Mouse (Mus musculus) myocyte (in vitro differentiated cells): ENCODE results near the gene Gtpbp8. TPM values are rescaled to one million over a fixed set of nuclear protein-coding genes. Genes with fewer than 3 reads are reported as not detected.
A peak's percentile ranks its signal among the peaks of the same experiment; 100 is the strongest.

ENCODE experiments used
- H3K27me3 ChIP-seq: one replicate; pipeline ENCODE4 v1.6.1; 2011; ENCODE audit not compliant: control insufficient read depth, insufficient read depth, insufficient read length
- H3K36me3 ChIP-seq: one replicate; pipeline ENCODE4 v1.6.1; 2011; ENCODE audit not compliant: control insufficient read depth, insufficient read depth
- H3K4me2 ChIP-seq: one replicate; pipeline ENCODE4 v1.6.1; 2011; ENCODE audit warnings: low read depth, control low read depth
- H3K4me3 ChIP-seq: one replicate; pipeline ENCODE4 v1.5.1; 2011; ENCODE audit warnings: mild to moderate bottlenecking, control low read depth, moderate library complexity
- H3K79me2 ChIP-seq: one replicate; pipeline ENCODE4 v1.6.1; 2011; ENCODE audit not compliant: control insufficient read depth, insufficient read depth
- H3ac ChIP-seq: one replicate; pipeline ENCODE4 v1.6.1; 2011; ENCODE audit not compliant: control insufficient read depth, insufficient read length
- CEBPB ChIP-seq: IDR thresholded peaks from 2 replicates; pipeline ENCODE4 v1.6.1; 2011; ENCODE audit warnings: mild to moderate bottlenecking, moderate library complexity; ENCODE audit not compliant: poor library complexity, insufficient read depth, severe bottlenecking
- E2F4 ChIP-seq: IDR thresholded peaks from one replicate; pipeline ENCODE4 v1.6.1; 2011; ENCODE audit warnings: mild to moderate bottlenecking, control low read depth, moderate library complexity; ENCODE audit not compliant: insufficient read depth
- MAX ChIP-seq: IDR thresholded peaks from one replicate; pipeline ENCODE4 v1.6.1; 2011; ENCODE audit warnings: low read depth, mild to moderate bottlenecking, control low read depth
- MYOD1 ChIP-seq, 3 experiments: IDR thresholded peaks; one replicate each; pipeline ENCODE4 v1.6.1; 2011; ENCODE audit warnings: control low read depth in 2 of 3, low read depth in 2 of 3, mild to moderate bottlenecking in 2 of 3, moderate library complexity in 1 of 3; ENCODE audit not compliant: insufficient read length in 2 of 3, control insufficient read depth in 1 of 3
- MYOG ChIP-seq, 3 experiments: IDR thresholded peaks; one replicate each; pipeline ENCODE4 v1.6.1; 2011; ENCODE audit warnings: control low read depth in 2 of 3, low read depth in 2 of 3, mild to moderate bottlenecking in 2 of 3; ENCODE audit not compliant: insufficient read length in 2 of 3, control insufficient read depth in 1 of 3, insufficient read depth in 1 of 3
- POLR2A ChIP-seq: IDR thresholded peaks from one replicate; pipeline ENCODE4 v1.6.1; 2011; ENCODE audit warnings: low read depth, mild to moderate bottlenecking, control low read depth, moderate library complexity; ENCODE audit not compliant: insufficient read length
- POLR2AphosphoS2 ChIP-seq: IDR thresholded peaks from one replicate; pipeline ENCODE4 v1.6.1; 2011; ENCODE audit warnings: low read depth, control low read depth; ENCODE audit not compliant: insufficient read length
- REST ChIP-seq: IDR thresholded peaks from one replicate; pipeline ENCODE4 v1.6.1; 2011; ENCODE audit warnings: mild to moderate bottlenecking, control low read depth, moderate library complexity; ENCODE audit not compliant: insufficient read depth, insufficient read length
- SRF ChIP-seq: IDR thresholded peaks from one replicate; pipeline ENCODE4 v1.6.1; 2011; ENCODE audit warnings: low read depth; ENCODE audit not compliant: control insufficient read depth, insufficient read length
- TCF12 ChIP-seq: IDR thresholded peaks from one replicate; pipeline ENCODE4 v1.6.1; 2011; ENCODE audit warnings: mild to moderate bottlenecking, control low read depth; ENCODE audit not compliant: poor library complexity, insufficient read depth, severe bottlenecking
- TCF3 ChIP-seq: IDR thresholded peaks from one replicate; pipeline ENCODE4 v1.6.1; 2011; ENCODE audit warnings: low read depth, control low read depth; ENCODE audit not compliant: insufficient read length
- USF1 ChIP-seq: IDR thresholded peaks from one replicate; pipeline ENCODE4 v1.6.1; 2011; ENCODE audit warnings: low read depth, mild to moderate bottlenecking, control low read depth, moderate library complexity
- polyA plus RNA-seq: library from polyadenylated mRNA; unstranded; fragments of >200 nt; fragmentation: generic; extraction: Trizol; gene quantifications from one replicate; pipeline ENCODE4 v1.2.1, GENCODE M21; 2012; ENCODE audit warnings: missing spikeins

The Gtpbp8 gene
- polyA plus RNA-seq, 1 experiment: 8.2 TPM

- Histone ChIP-seq H3ac (no peak overlapping the region), H3K4me3 (no peak overlapping the region), H3K79me2 (peaks cover 3% of the 10 kb centered on the region), H3K36me3 (peaks cover 80% of the 10 kb centered on the region), H3K4me2 (no peak overlapping the region), H3K27me3 (no peaks in the 10 kb centered on the region)
- TF ChIP-seq POLR2AphosphoS2 (no peak), SRF (no peak), REST (no peak), MYOD1 (IDR thresholded peaks at IDR 0.05; ENCODE audit: control insufficient read depth in 1 of 3, insufficient read length in 2 of 3, low read depth in 2 of 3) (no peak), TCF3 (no peak), CEBPB (no peak), E2F4 (no peak), MAX (no peak), MYOG (IDR thresholded peaks at IDR 0.05; ENCODE audit: control insufficient read depth in 1 of 3, insufficient read depth in 1 of 3, insufficient read length in 2 of 3, low read depth in 2 of 3) (no peak), POLR2A (no peak), TCF12 (no peak), USF1 (no peak)
These were observed 12.1 kb downstream of the Gtpbp8 start for GRCm38 (mm10) chr16:44734059-44734458.

GRCm38 (mm10) chr16:44727525-44727924, 18.6 kb downstream of the Gtpbp8 start:
- Histone ChIP-seq H3ac (no peak overlapping the region), H3K27me3 (no peaks in the 10 kb centered on the region), H3K36me3 (peaks cover 32% of the 10 kb centered on the region), H3K79me2 (peaks cover 57% of the 10 kb centered on the region), H3K4me2 (no peak overlapping the region), H3K4me3 (no peak overlapping the region)
- TF ChIP-seq SRF (no peak), MYOD1 (IDR thresholded peaks at IDR 0.05; ENCODE audit: control insufficient read depth in 1 of 3, insufficient read length in 2 of 3, low read depth in 2 of 3) (no peak), POLR2A (no peak), USF1 (no peak), TCF12 (no peak), MYOG (IDR thresholded peaks at IDR 0.05; ENCODE audit: control insufficient read depth in 1 of 3, insufficient read depth in 1 of 3, insufficient read length in 2 of 3, low read depth in 2 of 3) (no peak), TCF3 (no peak), POLR2AphosphoS2 (no peak), REST (no peak), MAX (no peak), E2F4 (no peak)

GRCm38 (mm10) chr16:44725286-44726223, 20.6 kb downstream of the Gtpbp8 start:
- H3K27me3 ChIP-seq: no peaks in the 10 kb centered on the region
- TF ChIP-seq CEBPB (0 out of 2 replicates have a peak, but pooled peaks have one; percentile 14), TCF12 (no peak)

GRCm38 (mm10) chr16:44724847-44725246, 21.3 kb downstream of the Gtpbp8 start:
- H3K27me3 ChIP-seq: no peaks in the 10 kb centered on the region
- H3K36me3 ChIP-seq: peaks cover 9% of the 10 kb centered on the region
- peaks cover 57% of the 10 kb centered on the region for H3K79me2 ChIP-seq
- peak overlapping the region; percentile 99 for H3K4me2 ChIP-seq
- H3K4me3 ChIP-seq: peak overlapping the region; percentile 78
- H3ac ChIP-seq: peak overlapping the region; percentile 93
- TF ChIP-seq USF1 (no peak), E2F4 (peak; percentile 87)

More at GRCm38 (mm10) chr16:44725286-44726223, 20.6 kb downstream of the Gtpbp8 start:
- H3K4me2 ChIP-seq: peak overlapping the region; percentile 99
- peaks cover 15% of the 10 kb centered on the region for H3K36me3 ChIP-seq
- peaks cover 57% of the 10 kb centered on the region for H3K79me2 ChIP-seq
- H3K4me3 ChIP-seq: peak overlapping the region; percentile 78
- H3ac ChIP-seq: peak overlapping the region; percentile 93

- TF ChIP-seq POLR2A: peak; percentile 80
- peak; percentile 67 for TF ChIP-seq USF1
- TF ChIP-seq TCF3: no peak
- no peak for TF ChIP-seq CEBPB
- peak; percentile 89 for TF ChIP-seq POLR2AphosphoS2
- TF ChIP-seq E2F4: no peak
- TF ChIP-seq SRF: no peak
- no peak for TF ChIP-seq REST
- TF ChIP-seq MAX: no peak
- no peak for TF ChIP-seq MYOG (IDR thresholded peaks at IDR 0.05; ENCODE audit: control insufficient read depth in 1 of 3, insufficient read depth in 1 of 3, insufficient read length in 2 of 3, low read depth in 2 of 3)
- TF ChIP-seq MYOD1 (IDR thresholded peaks at IDR 0.05; ENCODE audit: control insufficient read depth in 1 of 3, insufficient read length in 2 of 3, low read depth in 2 of 3): no peak
- no peak for TF ChIP-seq TCF12
- Histone ChIP-seq H3K4me2 (peak within 1 kb of the TSS; percentile 99), H3ac (peak within 1 kb of the TSS; percentile 93), H3K27me3 (no peaks in the 10 kb centered on the region), H3K79me2 (peaks cover 55% of the 10 kb centered on the region), H3K4me3 (peak within 1 kb of the TSS; percentile 78), H3K36me3 (peaks cover 7% of the 10 kb centered on the region)
These were observed 21.9 kb downstream of the Gtpbp8 start, which contains the start of gene Nepro for GRCm38 (mm10) chr16:44724083-44724787. Gene Nepro, plus strand, starts transcription at chr16:44724301.
